Mouse (Mus musculus) left cerebral cortex, postnatal 10 days (tissue): ENCODE data around the gene Itga2b. TPM values are rescaled to one million over a fixed set of nuclear protein-coding genes. Genes with fewer than 3 reads are reported as not detected.

Experiments used
- DNase-seq, 2 experiments: peaks; one replicate each; pipeline ENCODE4 v3.0.0; 2021 to 2022; ENCODE audit warnings: low spot score in 2 of 2, mixed read lengths in 1 of 2; ENCODE audit errors: extremely low spot score in 1 of 2
- intact Hi-C: fragments of 180-260 bp; cut with DNase I; formaldehyde crosslinking; loops from one replicate; pipeline ENCODE4 v1.15.1; 2025
- total RNA-seq, 2 experiments: library from RNA; stranded (reverse); gene quantifications; 2 replicates each; pipeline ENCODE4 v1.2.3; 2021

The Itga2b gene
- total RNA-seq, 2 experiments from 2014 or later, result 3.2 to 3.3 TPM

- peak in 1 of 2 experiments; percentile 10 for DNase-seq
- intact Hi-C loops, result loop anchor here (10.0 kb wide), 1 partner anchor 215 kb away; no protein-coding TSS in a partner anchor
These were observed 29.7 kb downstream of the Itga2b start for GRCm38 (mm10) chr11:102440255-102440654.

- intact Hi-C loops, result loop anchor here (5.0 to 10.0 kb wide), 2 partner anchors 37 to 215 kb away; no protein-coding TSS in a partner anchor
- peak in 1 of 2 experiments; percentile 28 for DNase-seq
These were observed 30.5 kb downstream of the Itga2b start for GRCm38 (mm10) chr11:102439093-102440082.

- intact Hi-C loops, result loop anchor here (5.0 kb wide), 1 partner anchor 36 kb away; no protein-coding TSS in a partner anchor
- peak; percentile 79 to 91 for DNase-seq
These were observed 31.5 kb downstream of the Itga2b start for GRCm38 (mm10) chr11:102438212-102439092.

GRCm38 (mm10) chr11:102437120-102438061 is 32.5 kb downstream of the Itga2b start:
- DNase-seq, result peak in 1 of 2 experiments; percentile 84
- intact Hi-C loops, result loop anchor here (5.0 kb wide), 1 partner anchor 35 kb away; no protein-coding TSS in a partner anchor

- intact Hi-C loops, result loop anchor here (5.0 kb wide), 1 partner anchor 34 kb away; no protein-coding TSS in a partner anchor
- no peak for DNase-seq
These were observed 33.5 kb downstream of the Itga2b start for GRCm38 (mm10) chr11:102436471-102436790.

- intact Hi-C loops, result loop anchor here (5.0 kb wide), 1 partner anchor 34 kb away; no protein-coding TSS in a partner anchor
- peak in 1 of 2 experiments; percentile 70 for DNase-seq
These were observed 34.0 kb downstream of the Itga2b start for GRCm38 (mm10) chr11:102435754-102436470.

- intact Hi-C loops, result loop anchor here (5.0 kb wide), 1 partner anchor 33 kb away; no protein-coding TSS in a partner anchor
- DNase-seq, result peak in 1 of 2 experiments; percentile 42
These were observed 34.9 kb downstream of the Itga2b start for GRCm38 (mm10) chr11:102434816-102435705.

GRCm38 (mm10) chr11:102434406-102434805 is 35.5 kb downstream of the Itga2b start:
- intact Hi-C loops, result no loop called here
- peak; percentile 86 to 89 for DNase-seq

GRCm38 (mm10) chr11:102433866-102434265 is 36.1 kb downstream of the Itga2b start:
- intact Hi-C loops, result no loop called here

GRCm38 (mm10) chr11:102432896-102433295 is 37.0 kb downstream of the Itga2b start:
- intact Hi-C loops, result no loop called here
- peak in 1 of 2 experiments; percentile 44 for DNase-seq

More at GRCm38 (mm10) chr11:102433866-102434265, 36.1 kb downstream of the Itga2b start:
- DNase-seq, result peak in 1 of 2 experiments; percentile 27

GRCm38 (mm10) chr11:102432115-102432843 is 37.6 kb downstream of the Itga2b start:
- peak in 1 of 2 experiments; percentile 45 for DNase-seq
- intact Hi-C loops, result no loop called here

GRCm38 (mm10) chr11:102431728-102432114 is 38.2 kb downstream of the Itga2b start:
- DNase-seq, result peak in 1 of 2 experiments; percentile 29
- intact Hi-C loops, result loop anchor here (2.0 kb wide), 1 partner anchor 123 kb away; no protein-coding TSS in a partner anchor

GRCm38 (mm10) chr11:102431018-102431645 is 38.8 kb downstream of the Itga2b start:
- intact Hi-C loops, result loop anchor here (2.0 kb wide), 1 partner anchor 122 kb away; no protein-coding TSS in a partner anchor
- DNase-seq, result peak in 1 of 2 experiments; percentile 83

- peak; percentile 92 to 94 for DNase-seq
- intact Hi-C loops, result loop anchor here (2.0 kb wide), 1 partner anchor 122 kb away; no protein-coding TSS in a partner anchor
These were observed 39.6 kb downstream of the Itga2b start, which contains the start of gene Grn for GRCm38 (mm10) chr11:102430121-102431017. Gene Grn, plus strand, starts transcription at chr11:102430315.
